Mouse (Mus musculus) c-Kit-positive CD71-positive TER-119-negative erythroid progenitor cells, embryonic 14.5 days (primary cell): ENCODE measurements around the gene Tufm.
"Not testable (repeated sequence)": the region's sequence is repeated elsewhere in the genome, so short reads cannot be mapped to it uniquely, and the experiment has no call there.

Experiments used
- DNase-seq: peaks from one replicate; pipeline ENCODE4 v3.0.0-alpha.2; 2013; ENCODE audit warnings: low read depth

Gene Tufm

GRCm38 (mm10) chr7:126465246-126466030, 21.7 kb upstream of the Tufm start:
- DNase-seq, result no peak

DNA sequence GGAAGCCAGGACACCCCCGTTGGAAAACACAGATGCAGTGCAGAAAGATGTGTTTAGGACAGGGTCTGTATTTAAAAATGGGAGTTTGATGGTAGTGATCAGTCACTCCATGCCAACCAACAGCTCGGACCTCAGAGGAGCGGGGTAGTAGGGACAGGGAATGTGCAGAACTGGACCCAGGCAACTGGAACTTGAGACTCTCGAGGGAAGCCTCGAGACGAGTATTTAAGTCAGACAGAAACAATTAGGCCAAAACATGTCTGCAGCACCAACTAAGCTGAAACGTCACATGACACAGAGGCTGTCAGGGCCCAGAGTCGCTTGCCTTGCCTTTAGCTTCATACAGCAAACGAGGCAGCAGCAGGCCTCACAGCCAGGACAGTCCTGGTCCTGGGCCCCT, 21.0 kb upstream of the Tufm start:
- DNase-seq, result no peak

GRCm38 (mm10) chr7:126466707-126467106, 20.5 kb upstream of the Tufm start:
- no peak for DNase-seq

- peak; percentile 59 for DNase-seq
Measured at GRCm38 (mm10) chr7:126467271-126467670, 19.9 kb upstream of the Tufm start.

DNA sequence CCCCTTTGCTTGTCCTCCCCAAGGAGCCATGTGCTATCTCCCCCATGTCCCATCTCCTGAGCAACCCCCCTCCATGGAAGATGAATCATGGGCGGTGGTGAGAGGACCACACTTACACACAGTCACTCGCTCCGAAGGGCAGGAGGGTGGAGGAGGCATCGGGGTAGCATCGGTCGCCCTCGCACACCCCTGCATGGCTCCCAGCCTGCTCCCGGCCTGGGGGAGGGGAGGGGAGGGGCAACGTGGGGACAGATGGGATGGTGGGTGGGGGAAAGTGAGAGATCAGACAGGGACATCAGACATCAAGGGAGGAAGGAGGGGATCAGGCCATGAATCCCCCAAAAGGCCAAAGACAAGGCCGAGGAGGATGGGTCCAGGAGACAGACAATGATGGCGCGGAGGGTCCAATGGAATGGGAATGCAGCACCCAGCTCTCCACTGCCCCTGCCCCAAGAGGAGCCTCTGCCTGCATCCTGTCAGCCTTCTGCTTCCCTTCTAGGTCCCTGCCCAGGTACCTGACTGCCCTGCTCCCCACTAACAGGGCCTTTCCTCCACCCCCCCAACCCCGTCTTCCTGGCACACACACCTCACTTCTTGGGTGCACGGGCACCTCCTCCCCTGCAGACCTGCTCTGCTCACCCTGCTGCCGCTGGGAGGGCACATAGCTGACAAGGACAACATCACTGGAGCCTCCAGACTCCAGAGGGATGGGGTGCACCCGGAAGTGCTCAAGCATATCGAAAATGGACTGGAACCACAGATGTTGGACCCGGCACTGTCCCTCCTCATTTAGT, 19.1 kb upstream of the Tufm start:
- no peak for DNase-seq

DNA sequence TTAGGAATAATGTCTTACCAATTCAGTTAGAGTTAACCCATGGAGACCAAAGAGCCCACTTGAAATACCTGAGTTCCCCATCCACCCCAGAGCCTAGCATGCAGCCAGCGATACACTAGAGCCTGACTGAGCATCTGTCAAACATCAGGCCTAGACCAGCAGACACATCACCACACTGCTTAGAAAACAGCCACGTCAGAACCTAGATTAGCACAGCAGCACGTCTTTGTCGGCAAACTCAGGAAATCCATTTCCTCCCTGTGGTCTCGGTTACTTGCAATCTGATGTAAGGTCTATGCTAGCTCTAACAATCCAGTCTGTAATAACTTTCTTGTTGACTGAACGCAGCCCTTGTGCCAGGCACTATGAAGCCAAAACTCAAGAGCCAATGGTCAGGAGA, 17.1 kb upstream of the Tufm start:
- no peak for DNase-seq

DNA sequence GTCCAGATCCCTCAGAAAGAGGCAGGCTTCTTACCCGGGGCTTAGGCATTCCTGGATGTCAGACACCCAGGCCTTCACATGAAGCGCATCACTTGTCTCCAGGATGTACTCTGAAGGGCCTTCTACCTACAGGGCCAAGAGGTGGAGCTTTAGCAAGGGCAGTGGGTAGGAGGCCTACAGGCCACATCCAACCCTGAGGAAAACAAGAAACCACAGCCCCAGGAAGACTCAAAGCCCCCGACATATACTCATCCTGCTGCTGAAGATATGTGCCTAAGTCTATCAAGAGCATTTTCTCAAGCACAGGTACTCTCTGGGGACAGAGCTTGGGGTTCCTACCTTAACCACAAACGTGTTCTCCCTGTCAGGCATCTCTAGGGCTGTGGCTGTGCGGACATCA, 15.8 kb upstream of the Tufm start:
- no peak for DNase-seq

GRCm38 (mm10) chr7:126471853-126472252, 15.3 kb upstream of the Tufm start:
- DNase-seq, result no peak

DNA sequence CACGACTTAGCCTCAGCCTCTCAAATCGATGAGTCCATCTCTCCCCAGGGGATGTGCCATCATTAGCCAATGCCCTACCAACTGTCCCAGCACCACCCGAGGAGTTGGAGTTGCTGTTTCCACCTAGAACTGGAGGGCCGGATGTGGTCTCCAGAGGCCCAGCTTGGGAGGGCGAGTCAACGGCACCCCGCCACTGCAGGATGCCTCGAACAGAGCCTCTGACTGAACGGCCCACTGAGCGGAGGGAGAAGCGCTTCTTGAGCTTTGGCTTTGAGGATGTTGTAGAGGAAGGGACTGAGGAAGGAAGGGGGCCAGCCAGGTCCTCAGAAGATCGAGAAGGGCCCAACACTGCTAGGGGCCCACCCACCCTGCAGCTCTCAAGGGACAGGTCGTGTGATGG, 14.9 kb upstream of the Tufm start:
- no peak for DNase-seq

DNA sequence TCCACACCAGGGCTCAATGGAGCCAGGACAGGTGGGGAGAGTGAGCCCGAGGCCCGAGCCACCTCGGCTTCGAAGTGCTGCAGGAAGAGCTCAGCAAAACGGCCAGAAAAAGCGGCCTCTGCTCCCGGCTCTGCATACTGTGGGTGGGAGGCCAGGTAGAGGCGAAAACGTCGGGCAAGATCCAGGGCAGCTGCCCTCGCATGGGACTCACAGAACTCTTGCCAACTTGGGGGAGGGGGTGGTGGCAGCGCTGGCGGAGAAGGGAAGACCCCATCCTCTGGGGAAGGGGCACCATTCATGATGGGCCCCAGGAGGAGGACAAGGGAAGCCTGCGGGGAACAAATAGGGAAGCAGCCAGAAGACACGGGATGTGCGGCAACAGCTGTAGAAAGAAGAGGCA, 14.4 kb upstream of the Tufm start:
- DNase-seq, result no peak

DNA sequence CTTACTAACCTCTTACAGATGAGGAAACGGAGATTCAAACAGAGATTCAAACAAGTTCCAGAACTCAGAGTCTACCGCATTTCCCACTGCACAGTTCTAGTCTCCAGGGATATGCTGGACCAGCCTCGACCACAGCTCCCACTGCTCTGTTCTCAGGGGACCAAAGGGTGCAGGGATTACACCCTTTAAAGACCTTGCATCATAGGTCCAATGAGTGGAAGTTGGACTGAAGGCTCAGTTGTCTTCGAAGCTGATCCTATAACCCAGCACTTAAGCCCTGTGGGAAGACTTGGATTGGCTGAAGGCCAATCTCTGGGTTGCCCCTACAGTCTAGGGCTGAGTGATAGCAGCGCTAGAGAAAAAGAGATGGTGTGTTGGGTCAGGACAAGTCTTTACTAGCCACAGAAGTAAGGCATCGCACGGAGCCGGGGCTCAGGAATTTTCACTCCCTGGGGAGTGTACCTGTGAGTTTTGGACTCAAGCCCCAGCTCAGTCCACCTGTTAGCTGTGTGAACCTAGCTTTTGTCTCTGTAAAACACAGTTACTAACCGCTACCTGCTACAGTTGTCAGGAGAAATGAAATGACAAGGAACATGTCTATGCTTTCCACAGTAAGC, 13.6 kb upstream of the Tufm start:
- no peak for DNase-seq

DNA sequence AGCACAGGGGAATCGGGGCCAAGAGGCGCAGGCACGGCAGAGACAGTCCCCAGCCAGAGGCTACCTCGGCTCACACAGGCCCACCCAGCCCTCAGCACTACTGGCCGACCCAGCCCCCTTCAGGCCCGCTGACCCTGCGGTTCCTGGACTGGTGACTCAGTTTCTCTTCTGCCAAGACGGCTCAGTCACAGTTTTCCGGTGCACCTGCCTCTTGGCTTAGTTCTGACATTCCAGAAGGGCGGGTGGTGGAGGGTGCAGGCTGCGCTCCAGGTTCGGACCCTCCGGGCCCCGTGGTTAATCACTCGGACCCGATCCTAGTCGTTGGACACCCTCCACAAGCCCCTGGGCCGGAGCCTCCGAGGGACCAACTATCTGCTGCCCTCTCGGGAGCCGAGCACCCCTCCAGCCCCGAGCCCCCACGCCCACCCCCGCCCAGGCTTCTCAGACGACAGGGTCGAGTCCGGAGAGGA, 12.6 kb upstream of the Tufm start:
- no peak for DNase-seq

DNA sequence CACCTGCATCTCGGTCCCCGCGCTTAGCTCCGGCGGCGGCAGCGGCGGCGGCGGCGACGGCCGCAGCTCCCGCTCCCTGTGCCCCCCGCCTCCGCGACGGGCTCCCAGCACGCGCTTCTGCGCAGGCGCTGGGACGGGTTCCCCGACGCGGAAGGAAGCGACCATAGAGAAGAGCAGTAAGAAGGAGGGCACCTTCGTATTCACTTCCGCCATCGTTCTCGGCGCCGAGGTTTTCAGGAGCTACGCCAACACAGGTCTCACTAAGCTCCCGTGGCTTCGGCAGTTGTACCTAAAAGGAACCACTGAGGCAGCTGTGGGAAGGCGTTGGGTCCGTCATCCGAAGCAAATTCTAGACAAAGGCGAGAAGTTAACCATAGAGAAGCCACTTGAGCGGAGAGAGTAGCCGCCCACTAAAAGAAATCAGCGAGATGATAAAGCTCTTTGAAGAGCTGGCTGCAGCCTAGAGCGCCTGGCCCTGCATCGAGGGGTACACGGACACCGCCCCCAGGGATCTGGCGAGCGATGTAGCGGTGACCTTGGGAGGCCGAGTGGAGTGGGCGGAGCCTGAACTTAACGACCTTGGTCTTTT, 12.1 kb upstream of the Tufm start, which contains the start of gene Sh2b1:
Sh2b1 (minus strand) TSS at position 432 of the 589 bp plus-strand sequence.
- DNase-seq, result peak; percentile 88

DNA sequence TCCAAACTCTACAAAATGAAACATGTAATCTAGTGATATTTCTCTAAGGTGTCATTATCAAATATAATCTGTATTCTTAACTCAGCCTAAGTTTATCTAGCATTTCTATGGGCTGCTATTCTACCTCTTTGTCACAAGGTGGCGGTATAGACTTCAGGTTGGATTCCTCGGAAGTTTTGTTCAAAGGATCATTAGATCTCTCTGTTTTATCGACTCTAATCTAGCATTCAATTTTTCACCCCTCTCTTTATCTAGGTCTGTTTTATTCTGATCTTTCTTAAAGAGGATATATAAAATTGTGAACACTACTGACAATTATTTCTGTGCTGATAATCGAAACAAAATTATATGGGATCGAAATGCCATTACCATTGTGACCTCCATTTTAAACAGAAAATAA, 5.5 kb upstream of the Tufm start:
- peak; percentile 43 for DNase-seq

DNA sequence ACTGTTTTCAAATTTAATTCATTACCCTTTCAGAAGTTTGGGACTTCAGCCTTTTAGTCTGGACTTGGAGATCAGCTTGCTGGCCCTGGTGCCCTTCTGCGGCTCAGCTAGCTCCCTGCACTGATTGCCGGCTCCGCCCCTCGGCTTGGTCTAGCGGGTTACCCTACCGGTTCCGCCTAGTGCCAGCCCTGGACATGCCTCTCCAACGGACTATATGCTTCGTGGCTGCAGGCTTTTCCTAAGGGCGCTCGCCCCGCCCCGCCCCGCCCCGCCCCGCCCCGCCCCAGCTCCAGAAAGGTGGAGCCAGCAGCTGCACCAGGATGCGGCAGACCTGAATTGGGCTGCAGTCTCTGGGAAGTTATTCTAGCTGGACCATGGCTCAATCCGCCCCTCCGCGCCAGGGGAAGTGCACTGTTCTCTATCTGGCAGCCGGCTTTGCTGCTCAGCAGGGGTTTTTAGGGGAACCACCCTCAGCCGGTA, 4.7 kb upstream of the Tufm start:
- peak; percentile 58 for DNase-seq

DNA sequence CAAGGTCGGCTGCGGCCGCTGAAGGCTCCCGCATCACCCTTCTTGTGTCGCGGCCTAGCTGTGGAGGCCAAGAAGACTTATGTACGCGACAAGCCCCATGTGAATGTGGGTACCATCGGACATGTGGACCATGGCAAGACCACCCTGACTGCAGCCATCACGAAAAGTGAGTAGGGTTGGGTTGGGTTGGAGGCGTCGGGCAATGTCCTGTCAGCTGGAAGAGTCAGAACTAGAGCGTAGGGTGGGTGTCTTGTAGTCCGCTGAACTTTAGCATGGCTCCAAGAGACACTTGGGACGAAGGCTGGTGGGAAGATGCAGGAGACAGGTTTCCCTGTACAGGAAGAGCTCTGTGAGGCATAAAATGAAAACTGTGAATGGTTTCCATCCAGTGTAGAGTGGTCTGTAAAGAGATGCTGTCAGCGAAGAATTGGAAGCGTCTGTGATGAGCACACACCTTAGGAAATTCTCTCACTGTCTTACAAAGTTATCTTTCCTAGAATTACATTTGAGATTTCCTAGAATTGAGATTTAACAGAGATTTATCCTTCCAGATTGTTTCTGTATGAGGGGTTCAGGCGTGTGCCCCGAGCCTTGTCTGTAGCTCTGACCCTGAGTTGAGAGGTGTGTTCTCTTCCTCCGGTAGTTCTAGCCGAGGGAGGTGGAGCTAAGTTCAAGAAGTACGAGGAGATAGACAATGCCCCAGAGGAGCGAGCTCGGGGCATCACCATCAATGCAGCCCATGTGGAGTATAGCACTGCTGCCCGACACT, 640 bp downstream of the Tufm start:
- not testable (repeated sequence) for DNase-seq

GRCm38 (mm10) chr7:126491005-126491404, 3.8 kb downstream of the Tufm start:
- no peak for DNase-seq

DNA sequence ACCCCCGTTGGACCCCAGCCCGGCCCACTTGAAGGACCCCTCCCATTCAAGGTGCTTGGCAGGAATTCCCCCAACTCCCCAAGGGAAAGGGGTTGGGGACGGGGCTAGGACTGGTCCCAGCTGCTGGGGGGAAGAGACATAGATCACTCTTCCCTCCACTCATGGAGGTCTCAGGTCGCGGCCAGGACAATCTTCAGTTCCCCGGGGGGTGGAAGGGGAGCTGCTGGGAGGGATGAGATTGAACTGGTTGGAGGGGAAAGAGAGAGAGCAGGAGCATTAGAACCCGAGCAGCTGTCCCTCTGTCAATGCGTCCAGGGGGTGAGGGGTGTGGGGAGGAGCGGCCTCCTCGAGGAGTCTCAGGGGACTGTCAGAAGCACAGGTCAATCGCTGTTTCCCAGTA, 4.8 kb downstream of the Tufm start:
- no peak for DNase-seq

DNA sequence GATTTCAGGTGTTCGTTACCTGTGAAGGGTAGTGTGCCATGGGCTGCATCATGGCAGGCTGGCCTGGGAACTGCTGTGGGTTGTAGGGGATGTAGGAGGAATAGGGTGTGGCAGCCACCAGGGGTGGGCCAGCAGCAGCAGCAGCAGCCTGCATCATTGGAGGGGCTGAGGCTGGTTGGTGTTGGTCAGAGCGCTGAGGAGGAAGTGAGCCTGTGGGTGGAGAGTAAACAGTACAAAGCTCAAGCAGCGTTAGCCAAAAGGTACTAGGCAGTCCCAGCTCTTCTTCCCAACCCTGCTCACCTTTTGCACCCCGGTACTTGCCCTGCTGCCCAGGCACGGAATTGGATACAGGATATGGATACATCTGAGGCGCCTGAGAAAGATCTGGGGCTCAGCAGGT, 7.0 kb downstream of the Tufm start:
- DNase-seq, result no peak

DNA sequence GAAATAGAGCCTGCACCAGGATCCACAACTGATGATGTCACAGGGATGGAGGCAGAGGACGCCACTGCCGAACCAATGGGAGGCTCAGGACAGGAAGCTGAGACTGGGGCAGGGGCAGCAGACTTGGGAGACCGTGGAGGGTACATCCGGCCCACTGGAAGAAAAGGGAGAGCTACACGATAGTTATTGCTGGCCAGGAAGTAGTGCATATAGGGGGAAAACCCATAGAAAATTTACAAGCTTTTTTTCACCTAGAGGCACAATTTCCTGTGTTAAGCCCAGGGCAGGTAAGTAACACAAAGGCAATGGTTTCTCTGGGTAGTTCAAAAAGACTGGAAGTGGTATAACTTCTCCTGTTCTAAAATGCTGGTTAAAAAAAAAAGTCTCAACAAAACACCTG, 9.3 kb downstream of the Tufm start:
- DNase-seq, result no peak

DNA sequence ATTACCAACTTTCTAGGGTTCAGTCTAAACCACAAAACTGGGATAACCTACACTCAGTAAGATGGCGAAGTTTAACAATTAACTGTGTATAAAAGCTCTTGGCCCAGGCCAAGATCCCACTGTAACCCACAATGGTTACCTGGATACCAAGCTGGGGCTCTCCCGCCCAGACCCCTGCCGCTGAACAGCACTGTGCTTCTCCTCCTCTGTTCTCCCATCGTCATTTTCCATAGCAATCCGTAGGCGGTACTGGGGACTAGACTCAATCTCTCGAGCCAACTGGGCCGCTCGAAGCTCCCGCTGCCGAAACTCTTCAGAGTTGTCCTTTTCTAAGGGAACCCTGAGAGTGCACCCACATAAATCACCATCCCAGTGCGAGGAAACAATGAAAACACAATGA, 10.8 kb downstream of the Tufm start:
- no peak for DNase-seq

DNA sequence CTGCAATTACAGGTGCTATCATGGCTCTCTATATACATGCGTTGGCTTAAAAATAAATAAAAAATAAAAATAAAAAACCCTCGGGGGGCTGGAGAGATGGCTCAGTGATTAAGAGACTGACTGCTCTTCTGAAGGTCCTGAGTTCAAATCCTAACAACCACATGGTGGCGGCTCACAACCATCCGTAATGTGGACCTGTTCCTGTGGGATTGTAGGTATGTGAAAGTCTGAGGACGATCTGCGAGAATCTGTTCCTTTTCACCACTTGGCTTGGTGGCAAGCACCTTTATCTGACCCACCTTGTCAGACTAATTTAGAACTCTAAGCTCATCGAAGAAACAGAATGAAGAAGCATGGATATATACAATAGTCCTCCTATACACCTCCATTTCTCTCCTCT, 12.3 kb downstream of the Tufm start:
- no peak for DNase-seq
